Mouse (Mus musculus) thymus, postnatal 10 days (tissue): Measurements from ENCODE around the gene Meis1.

Experiments
- DNase-seq, 2 experiments: peaks; one replicate each; pipeline ENCODE4 v3.0.0; 2021; ENCODE audit warnings: low spot score in 2 of 2

The Meis1 gene

GRCm38 (mm10) chr11:18948600-18949295, 70.0 kb downstream of the Meis1 start:
- DNase-seq: no peak

DNA sequence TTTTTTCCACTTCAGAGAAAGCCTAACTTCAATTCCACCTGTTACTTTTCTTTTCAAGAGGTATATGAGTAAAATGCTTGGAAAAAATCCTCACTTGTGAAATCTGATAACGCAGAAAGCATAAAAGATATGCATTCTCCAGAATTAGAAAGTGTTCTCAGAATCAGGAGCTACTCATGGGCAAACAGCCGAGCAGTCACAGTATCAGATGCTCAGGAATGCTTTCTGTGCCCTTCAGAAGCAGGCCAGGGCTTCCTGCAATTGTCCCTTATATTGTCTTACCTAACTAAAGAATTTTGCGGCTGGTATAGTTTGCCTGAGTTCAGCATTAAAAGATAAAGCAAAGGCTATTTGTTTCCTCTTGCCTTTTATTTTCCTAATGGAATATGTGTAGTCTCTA, 71.4 kb downstream of the Meis1 start:
- no peak for DNase-seq

DNA sequence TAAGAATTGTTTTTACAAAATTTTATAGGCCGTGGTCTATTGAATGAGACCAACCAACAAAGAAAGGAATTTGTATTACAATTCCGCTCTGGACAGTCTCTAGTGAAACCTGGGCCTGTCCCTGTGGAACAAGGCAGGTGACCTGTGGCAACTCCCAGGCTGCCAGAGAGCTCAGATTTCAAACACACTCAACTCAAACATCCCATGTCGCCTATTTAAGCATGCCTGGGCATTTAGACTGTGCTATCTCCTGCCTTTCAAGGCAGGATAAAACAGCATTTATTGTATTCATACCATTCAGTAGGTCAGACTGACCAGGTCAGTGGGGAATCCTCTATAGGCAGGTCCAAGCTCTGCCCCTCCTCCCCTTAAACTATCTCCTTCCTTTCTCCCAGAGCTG, 73.0 kb downstream of the Meis1 start:
- DNase-seq: no peak

- DNase-seq: no peak
Observed at GRCm38 (mm10) chr11:18944972-18945625, 73.7 kb downstream of the Meis1 start.

GRCm38 (mm10) chr11:18944209-18944608, 74.6 kb downstream of the Meis1 start:
- DNase-seq: no peak

- DNase-seq: no peak
Observed at GRCm38 (mm10) chr11:18942990-18943389, 75.8 kb downstream of the Meis1 start.

DNA sequence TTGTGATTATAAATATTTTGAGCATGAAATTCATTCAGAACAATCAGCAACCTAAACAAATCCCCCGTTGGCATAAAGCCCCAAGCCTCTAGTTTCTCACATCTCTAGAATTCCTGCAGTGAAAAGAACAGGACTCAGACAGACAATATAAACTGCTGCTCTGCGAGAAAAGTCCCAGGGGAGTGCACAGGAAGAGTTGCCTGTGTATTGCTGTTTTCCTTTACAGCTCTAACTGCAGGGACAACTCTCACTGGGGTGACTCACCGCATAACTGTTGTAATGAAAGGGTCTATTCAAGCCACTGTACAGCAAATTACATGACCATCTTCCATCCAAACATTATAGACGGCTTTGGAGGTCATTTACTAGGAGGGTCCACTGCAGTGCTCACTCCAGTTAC, 77.9 kb downstream of the Meis1 start:
- no peak for DNase-seq

- DNase-seq: no peak
Observed at GRCm38 (mm10) chr11:18934921-18935320, 83.9 kb downstream of the Meis1 start.

DNA sequence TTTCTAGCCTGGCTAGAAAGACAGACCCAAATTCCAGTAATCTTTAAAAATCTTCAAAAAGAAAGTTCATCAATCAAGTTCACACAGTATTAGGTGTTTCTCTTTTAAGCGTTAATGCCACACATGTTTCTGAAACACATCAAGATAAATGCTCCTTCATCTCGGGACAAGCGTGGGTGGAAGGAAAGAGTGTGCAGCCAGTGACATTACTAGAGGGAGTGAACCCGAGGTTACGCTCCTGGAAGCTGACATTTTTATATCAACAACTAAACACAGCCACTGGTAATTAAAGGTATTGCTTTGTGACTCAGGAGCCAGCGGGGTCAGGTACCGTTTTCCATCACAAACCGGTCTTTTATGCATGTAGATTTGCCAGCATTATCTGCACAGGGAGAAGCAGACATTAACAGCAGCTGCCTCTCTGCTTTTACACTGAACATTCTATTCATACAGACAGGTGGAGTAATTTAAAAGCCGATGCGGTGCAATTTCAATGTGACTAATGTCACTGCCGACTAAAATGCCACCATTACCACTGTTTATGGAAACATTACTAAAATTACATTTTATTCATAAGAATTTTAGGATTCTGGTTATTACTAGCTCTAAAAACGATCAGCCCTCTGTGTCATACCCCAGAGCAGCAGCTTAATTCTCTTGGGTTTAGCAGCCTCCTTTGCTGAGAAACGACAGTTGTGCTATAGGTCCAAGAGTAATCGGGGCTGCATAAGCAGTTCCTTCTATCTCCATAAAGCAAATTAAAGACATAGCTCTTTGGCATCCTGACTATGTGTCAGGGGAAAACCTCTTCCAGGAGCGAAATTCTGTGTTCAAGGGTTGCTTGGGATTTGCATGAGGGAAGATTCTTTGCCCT, 87.5 kb downstream of the Meis1 start:
- no peak for DNase-seq

DNA sequence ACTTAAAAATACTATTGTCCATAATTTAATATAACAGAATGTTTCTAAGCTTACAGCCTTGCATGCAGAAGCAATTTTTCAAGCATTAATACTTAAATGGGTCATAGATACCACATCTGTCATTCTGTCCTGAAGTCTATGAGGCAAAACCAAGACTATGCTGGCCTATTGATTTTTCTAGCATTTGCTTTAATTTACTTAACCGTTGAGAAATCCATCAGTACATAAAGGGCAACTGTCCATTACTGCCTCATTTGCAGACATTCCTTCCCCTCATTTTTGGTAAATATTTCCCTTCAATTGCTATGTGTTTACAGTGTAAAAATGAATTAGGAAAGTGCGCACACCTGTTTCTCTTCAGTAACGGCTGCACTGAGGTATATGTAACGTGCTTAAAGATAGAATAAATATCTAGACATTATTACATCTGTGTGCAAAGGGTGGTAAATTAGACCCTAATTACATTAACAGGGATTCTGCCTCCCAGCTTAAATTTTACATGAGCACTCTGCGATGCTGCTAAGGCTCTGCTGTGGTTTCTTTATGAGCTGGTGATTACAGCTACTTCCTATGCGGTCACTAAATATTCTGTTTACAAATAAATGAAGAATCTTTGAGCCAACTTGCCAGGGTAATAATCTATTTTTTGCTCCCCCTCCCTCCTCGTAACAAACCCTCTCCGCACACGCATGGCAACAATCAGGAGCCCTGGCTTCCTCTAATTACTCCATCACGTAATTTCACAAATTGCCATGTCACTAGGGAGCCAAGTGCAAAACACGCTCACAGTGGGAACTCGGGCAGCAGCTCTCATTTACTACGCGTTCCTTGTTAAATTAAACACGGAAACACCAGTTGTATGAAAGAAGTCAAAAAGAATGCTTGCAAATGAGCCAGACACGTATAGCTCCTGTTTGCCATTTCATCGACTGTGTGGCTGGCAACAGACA, 88.7 kb downstream of the Meis1 start:
- DNase-seq: no peak

DNA sequence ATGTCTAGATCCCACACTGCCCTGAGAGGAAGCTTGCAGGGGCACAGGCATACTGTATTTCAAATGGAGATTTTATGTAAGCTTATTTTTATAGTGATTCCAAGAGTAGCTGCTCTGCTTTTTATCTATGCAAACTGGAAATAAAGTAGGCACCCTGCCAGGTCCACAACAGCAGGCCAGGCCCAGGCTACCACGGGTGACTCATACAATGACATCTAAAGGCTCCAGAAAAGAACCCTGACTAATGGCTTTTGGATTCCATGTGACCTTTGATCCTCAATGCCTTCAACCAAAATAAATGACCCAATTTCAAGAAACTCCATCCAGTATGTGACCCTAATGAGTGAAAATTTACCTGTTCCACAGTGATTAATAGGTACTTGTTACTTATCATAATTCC, 91.4 kb downstream of the Meis1 start:
- no peak for DNase-seq

DNA sequence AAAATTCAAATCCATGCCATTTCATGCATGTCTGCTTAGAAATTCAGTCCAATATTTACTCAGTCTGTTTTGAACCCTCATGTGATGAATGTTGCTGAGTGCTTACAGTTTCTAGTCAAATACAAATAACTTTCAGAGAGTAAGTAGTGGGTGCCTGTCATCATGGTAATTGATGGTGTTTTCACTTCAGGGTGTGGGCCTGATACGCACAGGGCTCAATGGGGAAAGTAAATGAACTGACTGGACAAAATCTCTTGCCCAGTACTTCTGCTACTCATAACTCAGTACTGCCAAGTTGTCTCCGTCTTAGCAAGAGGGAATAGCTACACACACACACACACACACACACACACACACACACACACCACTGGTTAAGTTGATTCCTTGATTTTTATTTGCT, 92.0 kb downstream of the Meis1 start:
- DNase-seq: no peak

- DNase-seq: no peak
Observed at GRCm38 (mm10) chr11:18924583-18925334, 94.0 kb downstream of the Meis1 start.

- no peak for DNase-seq
Observed at GRCm38 (mm10) chr11:18923274-18923673, 95.5 kb downstream of the Meis1 start.

DNA sequence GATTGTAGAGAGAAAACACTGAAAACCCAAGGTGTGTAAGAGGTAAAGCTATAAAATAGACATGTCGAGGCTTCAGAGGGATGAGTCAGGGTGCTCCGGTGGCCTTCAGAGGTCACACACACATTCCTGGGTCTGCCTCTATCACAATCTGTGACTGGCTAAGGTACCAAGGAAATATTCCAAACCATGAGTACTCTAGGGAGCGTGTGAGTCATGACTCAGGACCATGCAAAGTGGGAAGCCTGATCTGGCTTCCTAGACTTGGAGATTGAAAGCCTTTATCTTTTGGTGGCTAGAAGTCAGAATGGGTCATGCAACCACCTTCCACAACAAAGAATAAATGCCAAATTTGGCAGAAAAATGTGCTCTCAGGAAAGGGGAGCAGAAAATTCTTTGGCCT, 98.1 kb downstream of the Meis1 start:
- DNase-seq: no peak

DNA sequence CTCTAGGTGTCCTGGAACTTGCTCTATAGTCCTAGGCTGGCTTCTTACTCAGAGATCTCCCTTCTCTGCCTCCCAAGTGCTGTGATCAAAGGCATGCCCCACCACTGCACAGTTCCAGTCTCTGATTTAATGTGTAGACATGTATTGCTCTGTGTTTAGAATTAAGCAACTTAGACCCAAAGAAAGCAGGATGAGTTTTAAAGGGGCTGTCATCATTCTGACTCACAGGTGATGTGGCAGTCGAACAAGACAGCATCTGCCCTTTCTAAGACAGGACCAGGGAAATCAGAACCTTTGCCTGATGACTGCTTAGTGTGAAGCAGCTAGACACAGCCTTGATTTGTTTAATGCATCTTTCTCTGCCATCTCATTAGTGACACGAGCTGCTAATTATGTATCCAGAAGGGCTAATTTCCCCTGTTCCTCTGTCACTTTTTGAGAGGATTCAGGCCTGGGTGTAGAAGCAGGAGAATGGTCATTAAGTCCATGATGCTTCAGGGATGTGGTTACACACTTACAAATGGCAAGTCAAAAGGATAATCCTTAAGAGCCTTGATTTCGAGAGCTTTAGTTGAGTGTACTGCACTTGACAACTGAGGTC, 99.5 kb downstream of the Meis1 start:
- no peak for DNase-seq

GRCm38 (mm10) chr11:18917887-18918286, 100.9 kb downstream of the Meis1 start:
- no peak for DNase-seq

GRCm38 (mm10) chr11:18913251-18913650, 105.5 kb downstream of the Meis1 start:
- no peak for DNase-seq

DNA sequence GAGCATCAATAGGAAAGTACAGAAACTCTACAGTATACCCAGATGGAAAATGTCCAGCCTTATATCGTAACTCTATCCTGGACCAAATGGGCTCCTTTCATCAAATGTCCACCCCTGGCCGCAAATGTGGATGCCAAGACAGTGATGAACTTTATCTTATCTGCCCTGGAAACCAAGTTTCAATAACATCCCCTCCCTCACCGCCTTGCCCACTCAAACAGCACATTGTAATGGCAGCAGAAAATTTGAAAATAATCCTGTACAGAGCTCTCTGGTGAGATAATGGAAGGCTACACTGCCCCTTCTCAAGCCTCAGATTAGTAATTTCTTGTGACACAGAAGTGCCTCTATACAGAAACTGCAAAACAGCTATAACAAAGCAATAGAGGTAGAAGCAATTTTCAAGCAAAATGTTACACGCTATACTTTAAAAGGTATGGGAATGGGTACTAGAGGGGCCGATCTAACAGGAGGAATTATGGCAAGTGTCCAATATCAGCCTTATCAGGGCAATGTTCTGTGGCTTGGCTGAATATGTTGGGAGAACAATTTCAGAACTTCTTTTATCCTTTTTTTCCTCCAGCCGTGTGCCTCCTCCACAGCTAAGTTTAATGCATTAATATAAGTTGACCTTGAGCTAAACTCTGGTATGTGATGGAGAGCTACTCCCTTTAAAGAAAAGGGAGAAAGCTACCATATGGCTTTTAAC, 106.3 kb downstream of the Meis1 start:
- DNase-seq: no peak

GRCm38 (mm10) chr11:18906866-18907265, 111.9 kb downstream of the Meis1 start:
- DNase-seq: no peak
